Mouse (Mus musculus) cerebellum, postnatal 14 days (tissue): Measurements from ENCODE around the gene Kbtbd13.

Source experiments
- DNase-seq, 2 experiments: peaks; one replicate each; pipeline ENCODE4 v3.0.0; 2021; ENCODE audit warnings: mixed read lengths in 2 of 2

Gene Kbtbd13

DNA sequence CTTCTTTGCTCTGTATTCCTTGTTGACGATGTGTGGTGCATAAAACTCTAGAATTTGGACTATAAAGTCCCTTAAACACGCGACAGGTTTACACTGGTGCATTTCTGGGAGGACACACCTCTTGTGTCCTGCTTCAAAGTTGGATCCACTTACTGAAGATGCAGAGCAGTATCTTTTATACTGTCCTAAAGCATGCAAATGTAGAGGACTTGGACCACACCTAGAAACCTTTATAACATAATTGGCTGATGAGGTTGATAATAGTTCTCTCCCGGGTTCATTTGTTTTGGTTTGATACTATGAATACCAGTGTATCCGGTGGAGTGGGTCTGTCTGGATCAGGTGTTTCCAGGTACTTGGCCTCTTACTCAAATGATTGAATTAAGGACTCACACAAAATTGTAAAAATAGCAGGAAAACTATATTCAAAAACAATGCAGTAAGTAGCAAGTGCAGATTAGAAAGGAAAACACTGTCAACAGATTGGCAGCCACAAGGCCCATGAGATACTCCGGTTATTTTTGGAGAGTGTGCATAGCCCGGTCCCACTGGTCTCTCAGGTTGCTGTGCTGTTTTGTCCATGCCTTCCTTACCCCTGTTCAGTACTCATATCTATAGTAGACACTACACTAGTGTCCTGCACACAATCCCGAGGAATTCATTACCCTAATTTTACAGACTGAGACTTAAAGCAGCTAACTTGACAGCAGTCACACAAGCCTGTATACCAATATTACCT is 44.2 kb downstream of the Kbtbd13 start:
- no peak for DNase-seq

DNA sequence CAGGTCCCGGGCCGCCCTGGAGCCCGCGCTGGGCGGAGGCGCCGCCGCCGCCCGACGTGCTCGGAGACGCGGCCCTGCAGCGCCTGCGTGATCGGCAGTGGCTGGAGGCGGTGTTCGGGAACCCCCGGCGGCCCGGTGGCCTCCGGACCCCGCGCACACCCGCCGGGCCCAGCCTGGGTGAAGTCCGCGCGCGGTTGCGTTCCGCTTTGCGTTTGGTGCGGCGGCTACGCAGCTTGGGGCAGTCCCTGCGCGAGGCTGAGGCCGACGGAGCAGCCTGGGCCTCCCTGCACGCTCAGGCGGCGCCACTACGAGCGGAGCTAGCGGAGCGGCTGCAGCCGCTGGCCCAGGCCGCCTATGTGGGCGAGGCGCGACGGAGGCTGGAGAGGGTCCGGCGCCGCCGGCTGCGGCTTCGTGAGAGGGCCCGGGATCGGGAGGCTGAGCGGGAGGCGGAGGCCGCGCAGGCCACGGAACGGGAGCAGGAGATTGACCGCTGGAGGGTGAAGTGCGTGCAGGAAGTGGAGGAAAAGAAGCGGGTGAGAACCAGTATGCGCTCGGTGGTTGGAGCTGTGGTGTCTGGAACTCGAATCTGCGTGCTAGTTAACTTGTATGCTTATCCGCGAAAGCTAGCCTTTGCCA is 44.9 kb downstream of the Kbtbd13 start:
- peak; percentile 55 to 61 for DNase-seq

DNA sequence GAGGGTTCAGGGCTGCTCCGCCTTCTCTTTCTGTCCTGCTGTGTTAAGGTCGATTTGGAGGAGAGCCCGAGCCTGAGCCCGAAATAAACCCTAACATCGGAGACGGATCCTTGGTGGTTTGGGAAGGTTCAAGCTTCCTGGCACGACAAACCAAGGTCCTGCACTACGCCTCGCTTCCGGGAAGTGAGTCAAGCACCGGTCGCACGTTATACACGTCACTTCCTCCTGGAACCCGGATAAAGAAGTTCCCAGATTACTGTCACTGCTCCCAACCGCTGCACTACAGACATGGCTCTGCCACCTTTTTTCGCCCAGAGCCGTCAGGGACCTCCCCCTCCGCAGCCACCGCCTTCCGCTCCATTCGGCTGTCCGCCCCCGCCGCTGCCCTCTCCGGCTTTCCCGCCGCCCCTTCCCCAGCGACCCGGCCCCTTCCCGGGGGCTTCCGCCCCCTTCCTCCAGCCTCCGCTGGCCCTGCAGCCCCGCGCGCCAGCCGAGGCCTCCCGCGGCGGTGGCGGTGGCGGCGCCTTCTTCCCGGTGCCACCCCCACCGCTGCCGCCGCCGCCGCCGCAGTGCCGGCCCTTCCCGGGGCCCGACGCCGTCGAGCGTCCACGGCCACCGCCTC is 45.5 kb downstream of the Kbtbd13 start, which contains the start of gene Pdcd7:
Gene Pdcd7, plus strand, starts transcription at position 251 of the 622 bp plus-strand sequence.
- peak; percentile 96 to 97 for DNase-seq

DNA sequence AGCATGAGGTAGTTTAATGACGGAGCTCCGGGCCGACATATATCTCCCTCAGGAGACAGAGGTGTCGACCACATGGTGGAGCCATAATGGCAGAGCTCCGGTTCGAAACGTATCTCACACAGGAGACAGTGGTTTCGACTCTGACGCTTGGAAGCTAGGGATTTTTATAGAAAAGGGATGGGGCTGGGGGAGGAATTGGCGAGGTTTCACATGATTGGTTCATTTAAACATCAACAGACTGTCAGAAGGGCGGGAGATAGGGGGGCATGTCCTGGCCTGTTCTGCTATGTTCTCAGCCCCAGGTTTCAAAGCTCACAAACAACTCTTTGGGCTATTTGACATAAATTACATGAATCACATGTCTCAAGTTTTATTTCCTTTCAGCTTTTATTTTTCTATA is 46.0 kb downstream of the Kbtbd13 start:
- DNase-seq, result peak in 1 of 2 experiments; percentile 25

DNA sequence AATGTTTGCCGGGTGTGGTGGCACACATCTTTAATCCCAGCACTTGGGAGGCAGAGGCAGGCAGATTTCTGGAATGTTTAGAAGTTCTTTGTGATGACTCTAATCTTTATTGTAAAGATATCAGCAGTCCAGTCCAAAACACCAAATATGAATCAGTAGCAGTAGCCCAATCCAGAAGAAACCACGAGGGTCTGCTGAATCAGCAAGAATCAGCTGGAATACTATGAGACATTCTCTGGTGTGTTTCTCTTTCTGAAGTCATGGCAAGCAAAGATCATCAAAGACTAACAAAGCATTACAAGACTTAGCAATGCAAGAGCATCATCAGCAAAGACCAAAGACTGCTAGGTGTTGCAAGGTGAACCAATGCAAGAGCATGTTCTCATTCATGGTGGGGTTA is 51.0 kb downstream of the Kbtbd13 start:
- DNase-seq, result no peak

DNA sequence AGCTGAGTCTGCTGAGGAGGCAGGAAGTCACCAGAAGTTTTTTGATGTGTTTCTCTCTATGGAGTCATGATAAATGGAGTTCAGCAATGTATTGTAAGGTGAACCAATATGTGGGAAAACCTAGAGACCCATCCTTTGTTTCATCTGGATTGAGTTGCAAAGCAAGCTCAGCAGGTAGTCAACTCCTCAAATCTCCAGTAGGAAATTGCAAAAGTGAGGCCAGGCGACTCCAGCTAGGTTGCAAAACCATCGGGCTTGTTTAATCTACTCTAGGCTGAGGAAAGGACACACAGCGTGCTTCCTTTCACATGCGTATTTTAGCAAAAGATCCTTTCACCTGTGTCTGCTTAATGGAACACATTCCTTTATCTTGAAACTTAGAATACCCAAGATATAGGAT is 52.3 kb downstream of the Kbtbd13 start:
- no peak for DNase-seq
